Mouse (Mus musculus) limb, embryonic 14.5 days (tissue): ENCODE data around the gene Magi2. TPM values are rescaled to one million over a fixed set of nuclear protein-coding genes. Genes with fewer than 3 reads are reported as not detected.

ENCODE experiments used
- ATAC-seq: fragments of 200-750 bp; cut with Nextera tagmentation; 2 replicates; pipeline ENCODE4 v1.8.0; 2017; ENCODE audit warnings: low read depth, moderate number of reproducible peaks, moderate TSS enrichment; ENCODE audit not compliant: low FRiP score
- DNase-seq: peaks from one replicate; pipeline ENCODE4 v3.0.0-alpha.2; 2015; ENCODE audit warnings: low spot score
- H3K27ac ChIP-seq: fragments of 300-500 bp; sonication (generic); replicated peaks from 2 replicates; pipeline ENCODE4 v1.5.1; 2014; ENCODE audit warnings: low read depth, mild to moderate bottlenecking, low read length, moderate library complexity, mixed read lengths
- H3K27me3 ChIP-seq: fragments of 300-500 bp; sonication (generic); 2 replicates; pipeline ENCODE4 v1.6.1; 2014; ENCODE audit warnings: low read length, mixed read lengths; ENCODE audit not compliant: control insufficient read depth, insufficient read depth
- H3K36me3 ChIP-seq: fragments of 300-500 bp; sonication (generic); 2 replicates; pipeline ENCODE4 v1.6.1; 2014; ENCODE audit warnings: mild to moderate bottlenecking, low read length, moderate library complexity, mixed read lengths; ENCODE audit not compliant: control insufficient read depth, insufficient read depth
- H3K4me1 ChIP-seq: fragments of 300-500 bp; sonication (generic); 2 replicates; pipeline ENCODE4 v1.6.1; 2014; ENCODE audit warnings: antibody characterized with exemption, low read length, mixed read lengths; ENCODE audit not compliant: control insufficient read depth, insufficient read depth
- H3K4me2 ChIP-seq: fragments of 300-500 bp; sonication (generic); replicated peaks from 2 replicates; pipeline ENCODE4 v1.6.1; 2014; ENCODE audit warnings: low read depth, mild to moderate bottlenecking, low read length, moderate library complexity; ENCODE audit not compliant: severe bottlenecking
- H3K4me3 ChIP-seq: fragments of 300-500 bp; sonication (generic); replicated peaks from 2 replicates; pipeline ENCODE4 v1.5.1; 2014; ENCODE audit warnings: low read length
- H3K9ac ChIP-seq: fragments of 300-500 bp; sonication (generic); 2 replicates; pipeline ENCODE4 v1.6.1; 2014; ENCODE audit warnings: mild to moderate bottlenecking, low read depth, low read length, moderate library complexity; ENCODE audit not compliant: severe bottlenecking
- H3K9me3 ChIP-seq: fragments of 300-500 bp; sonication (generic); 2 replicates; pipeline ENCODE4 v1.6.1; 2016; ENCODE audit warnings: low read length; ENCODE audit not compliant: control insufficient read depth
- POLR2A ChIP-seq: fragments of 200-500 bp; IDR thresholded peaks from 2 replicates; pipeline ENCODE4 v1.8.0; 2012; ENCODE audit warnings: inconsistent platforms, mild to moderate bottlenecking, moderate library complexity, borderline replicate concordance; ENCODE audit not compliant: insufficient read depth, insufficient read length; ENCODE audit errors: extremely low read depth
- WGBS: fragments of 180-500 bp; shearing (Covaris S2); extraction: QIAGEN DNeasy Blood & Tissue Kit; methylation state at CpG from one replicate; pipeline ENCODE4 v1.1.7; 2014; 5-methylcytosine and 5-hydroxymethylcytosine counted together
- polyA plus RNA-seq, 2 experiments: library from polyadenylated mRNA; depleted of rRNA in 1 of 2; stranded (reverse) in 1 of 2; unstranded in 1 of 2; fragments of >200 nt; fragmentation: Nextera tagmentation in 1 of 2; extraction: Ambion mirVana in 1 of 2; gene quantifications; 2 replicates each; pipeline versions ENCODE4 v1.2.1 to v1.2.3; 2012 to 2014

The Magi2 gene
- polyA plus RNA-seq, 2 experiments: 4.0 to 4.5 TPM

DNA sequence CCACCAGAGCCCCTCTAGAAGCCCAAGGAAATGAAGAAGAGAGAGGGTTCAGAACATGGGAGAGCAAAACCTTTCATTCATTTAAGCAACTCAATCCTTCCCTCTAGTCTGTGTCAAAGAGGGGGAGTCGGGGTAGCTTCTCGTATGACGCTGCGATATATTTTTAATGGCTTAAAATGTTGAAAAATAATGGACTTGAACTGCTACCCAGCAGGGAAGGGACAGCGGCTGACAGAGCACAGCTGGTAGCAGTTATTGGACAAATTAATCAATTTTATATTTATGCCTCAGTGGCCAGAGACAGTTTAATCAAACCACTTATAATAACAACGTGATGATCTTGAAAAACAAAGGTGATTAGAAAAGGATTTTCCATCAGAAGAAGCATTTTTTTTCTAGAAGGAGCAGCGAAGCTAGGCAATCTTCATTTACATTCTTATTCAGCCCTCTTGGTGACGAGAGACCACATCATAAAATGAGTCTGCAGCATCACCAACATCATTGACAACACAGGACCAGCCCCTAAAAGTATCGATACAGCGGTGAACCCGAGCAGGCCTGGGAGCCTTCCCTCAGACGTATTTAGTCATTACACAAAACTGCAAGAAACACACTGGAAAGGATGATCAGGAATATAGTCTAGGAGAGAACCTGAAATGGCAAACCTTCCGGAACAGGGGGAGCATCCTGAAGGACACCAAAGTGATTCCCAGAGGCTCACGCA is 1407.4 kb downstream of the Magi2 start:
- WGBS: 64% methylated on average over 14 of the region's 14 CpGs
- no peak overlapping the region for H3K27ac ChIP-seq
- ATAC-seq (no peak; the same call in 1 of the 2 replicates), DNase-seq (no peak)
- no peaks in the 10 kb centered on the region for H3K9me3 ChIP-seq
- no peak overlapping the region for H3K9ac ChIP-seq
- TF ChIP-seq POLR2A: no peak
- H3K4me2 ChIP-seq: no peak overlapping the region
- H3K27me3 ChIP-seq: no peaks in the 10 kb centered on the region
- H3K36me3 ChIP-seq: no peaks in the 10 kb centered on the region
- no peaks in the 10 kb centered on the region for H3K4me1 ChIP-seq
- H3K4me3 ChIP-seq: no peak overlapping the region

DNA sequence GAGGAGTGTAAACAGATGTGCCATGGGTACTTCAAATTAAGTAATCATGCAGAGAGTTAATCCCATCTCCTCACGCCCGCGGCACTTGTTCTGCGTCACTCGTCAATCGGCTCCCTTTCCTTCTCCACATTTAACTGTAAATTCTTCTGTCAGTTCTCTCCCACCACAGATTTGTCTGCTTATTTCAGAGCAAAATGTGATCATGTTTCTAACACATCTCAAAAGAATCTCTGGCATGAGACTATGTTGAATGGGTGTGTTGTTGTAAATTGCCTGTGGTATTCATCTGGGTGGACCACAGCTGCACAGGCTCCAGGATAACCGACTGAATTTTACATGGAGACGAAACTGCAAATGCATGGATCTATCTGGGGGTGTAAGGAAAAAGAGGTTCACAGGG is 1408.0 kb downstream of the Magi2 start:
- Histone ChIP-seq H3K4me3 (no peak overlapping the region), H3K36me3 (no peaks in the 10 kb centered on the region), H3K4me1 (no peaks in the 10 kb centered on the region), H3K27me3 (no peaks in the 10 kb centered on the region), H3K9me3 (no peaks in the 10 kb centered on the region), H3K9ac (no peak overlapping the region), H3K4me2 (no peak overlapping the region), H3K27ac (no peak overlapping the region)
- 66% methylated on average over 8 of the region's 8 CpGs for WGBS
- peak; percentile 35 for DNase-seq
- TF ChIP-seq POLR2A: no peak
- ATAC-seq: peak; percentile 76

DNA sequence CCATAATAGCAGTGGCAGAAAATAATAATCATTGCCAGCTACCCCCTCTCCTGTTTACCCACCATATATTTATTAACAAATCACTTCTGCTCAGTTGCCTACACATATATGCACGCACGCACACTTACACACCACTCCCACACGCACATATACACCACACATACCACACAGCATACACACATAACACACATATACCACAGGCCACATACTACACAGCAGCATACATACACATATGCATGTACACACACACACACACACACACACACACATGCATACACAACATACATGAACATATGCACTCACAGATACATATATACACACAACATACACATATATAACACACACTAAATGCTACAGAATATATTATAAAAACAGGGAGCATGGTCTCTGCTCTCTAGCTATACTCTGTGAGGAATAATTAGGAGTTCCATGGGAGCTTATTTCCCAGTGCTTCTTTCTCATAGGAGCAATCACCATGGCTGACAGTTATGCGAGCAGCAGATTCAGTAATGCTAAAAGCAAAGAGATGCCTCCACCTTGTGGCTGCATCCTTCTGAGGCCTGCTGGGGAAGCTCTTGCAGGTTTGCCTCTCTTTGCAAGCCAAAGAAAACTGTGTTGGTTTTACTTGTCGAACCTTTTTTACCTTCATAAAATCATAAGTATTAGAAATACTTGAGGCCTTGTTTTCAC is 1410.6 kb downstream of the Magi2 start:
- Histone ChIP-seq H3K9me3 (no peaks in the 10 kb centered on the region), H3K36me3 (no peaks in the 10 kb centered on the region), H3K27me3 (no peaks in the 10 kb centered on the region), H3K27ac (no peak overlapping the region), H3K4me3 (no peak overlapping the region), H3K4me2 (no peak overlapping the region), H3K4me1 (no peaks in the 10 kb centered on the region), H3K9ac (no peak overlapping the region)
- no peak for TF ChIP-seq POLR2A
- 80% methylated on average over 5 of the region's 5 CpGs for WGBS
- DNase-seq (peak; percentile 58), ATAC-seq (peak; percentile 45; the same call in 1 of the 2 replicates)

DNA sequence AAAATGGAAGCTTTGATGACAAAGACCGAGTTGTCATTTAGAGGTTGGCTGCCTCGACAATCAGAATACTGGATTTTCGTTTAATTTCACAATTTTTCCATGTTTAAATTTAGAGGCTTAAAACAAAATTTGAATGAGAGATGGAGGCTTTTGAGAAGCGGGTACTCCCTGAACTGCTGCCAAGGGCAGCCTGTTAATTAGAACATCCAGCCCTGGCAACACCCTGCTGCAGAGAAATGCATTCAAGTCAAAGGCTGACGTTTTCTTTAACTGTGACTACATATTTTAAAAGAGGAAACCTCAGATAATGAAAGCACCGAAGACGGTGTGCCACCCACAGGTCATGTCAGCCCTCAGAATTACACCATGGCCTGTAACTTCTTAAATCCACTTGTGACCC is 1415.4 kb downstream of the Magi2 start:
- H3K4me2 ChIP-seq: no peak overlapping the region
- H3K36me3 ChIP-seq: no peaks in the 10 kb centered on the region
- no peaks in the 10 kb centered on the region for H3K9me3 ChIP-seq
- no peak overlapping the region for H3K9ac ChIP-seq
- H3K27me3 ChIP-seq: no peaks in the 10 kb centered on the region
- 75% methylated on average over 7 of the region's 7 CpGs for WGBS
- no peak for TF ChIP-seq POLR2A
- no peak overlapping the region for H3K4me3 ChIP-seq
- no peaks in the 10 kb centered on the region for H3K4me1 ChIP-seq
- DNase-seq (no peak), ATAC-seq (no peak)
- H3K27ac ChIP-seq: no peak overlapping the region

DNA sequence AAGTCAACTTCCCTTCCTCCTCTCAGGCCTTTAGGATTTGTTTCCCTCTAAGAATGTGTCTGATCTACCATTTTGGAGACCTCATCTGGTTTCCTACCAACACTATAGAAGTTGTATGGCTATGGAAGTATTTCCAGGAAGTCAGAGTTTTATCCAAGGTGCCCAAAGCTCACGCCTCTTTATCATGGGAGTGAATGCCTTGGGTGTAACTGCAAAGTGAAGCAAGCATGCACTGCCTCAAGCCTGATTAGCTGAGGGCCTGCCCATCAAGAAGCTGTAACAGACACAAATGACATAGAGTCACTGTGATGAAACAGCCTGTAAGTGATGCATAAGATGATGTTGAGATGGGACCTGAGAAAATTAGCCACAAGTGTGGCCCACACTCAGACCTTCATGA is 1416.9 kb downstream of the Magi2 start:
- H3K9ac ChIP-seq: no peak overlapping the region
- no peaks in the 10 kb centered on the region for H3K4me1 ChIP-seq
- 79% methylated on average over 1 of the region's 1 CpGs for WGBS
- no peak overlapping the region for H3K4me3 ChIP-seq
- H3K27me3 ChIP-seq: no peaks in the 10 kb centered on the region
- no peak for ATAC-seq
- no peak for DNase-seq
- no peak for TF ChIP-seq POLR2A
- H3K36me3 ChIP-seq: no peaks in the 10 kb centered on the region
- no peaks in the 10 kb centered on the region for H3K9me3 ChIP-seq
- H3K27ac ChIP-seq: no peak overlapping the region
- H3K4me2 ChIP-seq: no peak overlapping the region
